8 mouse cellular contexts compared by ENCODE assay signal in genomic region chr12:88990753-88991152, GRCm38 (mm10).
"Had no signal": no experiment of that assay in that cellular context is flagged by ENCODE, and none has a peak within 500 bp of the region (broad histone marks: within the 10 kb centered on the region; RNA-seq: fewer than 3 reads in every experiment).

No protein-coding gene starts in this region.

- DNase-seq: kidney, adult 11 months; kidney, adult 9 months; kidney, postnatal 14 days; kidney, postnatal 4 days; liver, postnatal 0 days; lung, embryonic 14.5 days; thymus, adult 18-20 months; thymus, postnatal 36 days had no signal
